Mouse (Mus musculus): ENCODE results near the gene Tmem164. TPM values are rescaled to one million over a fixed set of nuclear protein-coding genes. Genes with fewer than 3 reads are reported as not detected.

The Tmem164 gene
- polyA plus RNA-seq, 1 experiment from 2014 or later, result 14.3 TPM

- Histone ChIP-seq H3K36me3 (ENCODE audit: control insufficient read depth, insufficient read depth) (no peaks in the 10 kb centered on the region), H3K9me3 (ENCODE audit: control insufficient read depth) (no peaks in the 10 kb centered on the region), H3K4me3 (ENCODE audit: low read depth, low read length) (no peak overlapping the region), H3K4me2 (replicated peaks; ENCODE audit: low read depth) (no peak overlapping the region), H3K9ac (ENCODE audit: low read depth, low read length) (no peak overlapping the region), H3K27ac (ENCODE audit: low read depth, low read length) (no peak overlapping the region), H3K4me1 (replicated peaks; ENCODE audit: control insufficient read depth, insufficient read depth, low read length) (no peaks in the 10 kb centered on the region), H3K27me3 (replicated peaks; ENCODE audit: control insufficient read depth, insufficient read depth, low read length) (no peaks in the 10 kb centered on the region)
- TF ChIP-seq CTCF (IDR thresholded peaks at IDR 0.05; ENCODE audit: low read depth), result no peak
- 82% methylated on average over 4 of the region's 4 CpGs for WGBS
- no peak for ATAC-seq
Measured at GRCm38 (mm10) chrX:142841916-142842315, 160.7 kb downstream of the Tmem164 start.

GRCm38 (mm10) chrX:142846266-142846665, 165.1 kb downstream of the Tmem164 start:
- H3K9me3 ChIP-seq (ENCODE audit: control insufficient read depth), result no peaks in the 10 kb centered on the region
- no peaks in the 10 kb centered on the region for H3K4me1 ChIP-seq (replicated peaks; ENCODE audit: control insufficient read depth, insufficient read depth, low read length)
- WGBS, result 80% methylated on average over 6 of the region's 6 CpGs

DNA sequence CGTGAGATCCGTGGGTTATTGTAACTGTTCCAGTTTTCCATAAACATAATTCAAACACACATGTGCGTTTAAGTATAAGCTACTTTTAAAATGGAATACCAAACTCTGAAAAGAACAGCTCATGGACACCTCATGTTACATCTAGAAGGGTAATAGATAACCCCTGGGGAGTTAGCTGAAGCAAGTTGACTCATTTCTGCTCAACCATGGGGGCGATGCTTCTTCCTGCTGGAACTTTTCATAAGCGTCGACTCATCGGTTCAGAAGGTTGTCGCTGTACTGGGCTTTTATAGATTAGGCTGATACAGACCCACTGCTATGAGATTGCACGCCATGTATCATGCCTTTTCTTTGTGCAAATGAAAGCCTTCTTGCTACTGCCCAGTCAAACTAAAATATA, 166.8 kb downstream of the Tmem164 start:
- Histone ChIP-seq H3K4me3 (ENCODE audit: low read depth, low read length) (no peak overlapping the region), H3K27me3 (replicated peaks; ENCODE audit: control insufficient read depth, insufficient read depth, low read length) (no peaks in the 10 kb centered on the region), H3K27ac (ENCODE audit: low read depth, low read length) (no peak overlapping the region), H3K36me3 (ENCODE audit: control insufficient read depth, insufficient read depth) (no peaks in the 10 kb centered on the region), H3K4me1 (replicated peaks; ENCODE audit: control insufficient read depth, insufficient read depth, low read length) (no peaks in the 10 kb centered on the region), H3K9me3 (ENCODE audit: control insufficient read depth) (no peaks in the 10 kb centered on the region), H3K4me2 (replicated peaks; ENCODE audit: low read depth) (no peak overlapping the region), H3K9ac (ENCODE audit: low read depth, low read length) (no peak overlapping the region)
- no peak for TF ChIP-seq CTCF (IDR thresholded peaks at IDR 0.05; ENCODE audit: low read depth)
- ATAC-seq, result no peak
- 89% methylated on average over 9 of the region's 9 CpGs for WGBS

More at GRCm38 (mm10) chrX:142846266-142846665, 165.1 kb downstream of the Tmem164 start:
- Histone ChIP-seq H3K9ac (ENCODE audit: low read depth, low read length) (no peak overlapping the region), H3K27ac (ENCODE audit: low read depth, low read length) (no peak overlapping the region), H3K4me2 (replicated peaks; ENCODE audit: low read depth) (no peak overlapping the region), H3K27me3 (replicated peaks; ENCODE audit: control insufficient read depth, insufficient read depth, low read length) (no peaks in the 10 kb centered on the region), H3K36me3 (ENCODE audit: control insufficient read depth, insufficient read depth) (no peaks in the 10 kb centered on the region), H3K4me3 (ENCODE audit: low read depth, low read length) (no peak overlapping the region)
- TF ChIP-seq CTCF (IDR thresholded peaks at IDR 0.05; ENCODE audit: low read depth), result no peak
- no peak for ATAC-seq

GRCm38 (mm10) chrX:142869844-142870243, 188.6 kb downstream of the Tmem164 start:
- ATAC-seq, result no peak
- TF ChIP-seq CTCF (IDR thresholded peaks at IDR 0.05; ENCODE audit: low read depth), result no peak
- H3K27me3 ChIP-seq (replicated peaks; ENCODE audit: control insufficient read depth, insufficient read depth, low read length), result no peaks in the 10 kb centered on the region
- no peak overlapping the region for H3K4me2 ChIP-seq (replicated peaks; ENCODE audit: low read depth)
- no peaks in the 10 kb centered on the region for H3K36me3 ChIP-seq (ENCODE audit: control insufficient read depth, insufficient read depth)
- no peak overlapping the region for H3K9ac ChIP-seq (ENCODE audit: low read depth, low read length)
- H3K4me3 ChIP-seq (ENCODE audit: low read depth, low read length), result no peak overlapping the region
- H3K27ac ChIP-seq (ENCODE audit: low read depth, low read length), result no peak overlapping the region
- WGBS, result 78% methylated on average over 2 of the region's 2 CpGs
- H3K9me3 ChIP-seq (ENCODE audit: control insufficient read depth), result no peaks in the 10 kb centered on the region
- H3K4me1 ChIP-seq (replicated peaks; ENCODE audit: control insufficient read depth, insufficient read depth, low read length), result no peaks in the 10 kb centered on the region

GRCm38 (mm10) chrX:142882255-142882654, 201.0 kb downstream of the Tmem164 start:
- 88% methylated on average over 5 of the region's 5 CpGs for WGBS
- Histone ChIP-seq H3K36me3 (ENCODE audit: control insufficient read depth, insufficient read depth) (no peaks in the 10 kb centered on the region), H3K9ac (ENCODE audit: low read depth, low read length) (no peak overlapping the region), H3K27ac (ENCODE audit: low read depth, low read length) (no peak overlapping the region), H3K4me2 (replicated peaks; ENCODE audit: low read depth) (no peak overlapping the region), H3K9me3 (ENCODE audit: control insufficient read depth) (no peaks in the 10 kb centered on the region), H3K4me3 (ENCODE audit: low read depth, low read length) (no peak overlapping the region), H3K27me3 (replicated peaks; ENCODE audit: control insufficient read depth, insufficient read depth, low read length) (no peaks in the 10 kb centered on the region), H3K4me1 (replicated peaks; ENCODE audit: control insufficient read depth, insufficient read depth, low read length) (no peaks in the 10 kb centered on the region)
- TF ChIP-seq CTCF (IDR thresholded peaks at IDR 0.05; ENCODE audit: low read depth), result no peak
- ATAC-seq, result no peak

- H3K36me3 ChIP-seq (ENCODE audit: control insufficient read depth, insufficient read depth), result no peaks in the 10 kb centered on the region
- 88% methylated on average over 4 of the region's 4 CpGs for WGBS
- ATAC-seq, result no peak
- no peak overlapping the region for H3K4me3 ChIP-seq (ENCODE audit: low read depth, low read length)
- H3K27me3 ChIP-seq (replicated peaks; ENCODE audit: control insufficient read depth, insufficient read depth, low read length), result no peaks in the 10 kb centered on the region
- H3K4me1 ChIP-seq (replicated peaks; ENCODE audit: control insufficient read depth, insufficient read depth, low read length), result no peaks in the 10 kb centered on the region
- no peak overlapping the region for H3K4me2 ChIP-seq (replicated peaks; ENCODE audit: low read depth)
- H3K27ac ChIP-seq (ENCODE audit: low read depth, low read length), result no peak overlapping the region
- TF ChIP-seq CTCF (IDR thresholded peaks at IDR 0.05; ENCODE audit: low read depth), result no peak
- no peaks in the 10 kb centered on the region for H3K9me3 ChIP-seq (ENCODE audit: control insufficient read depth)
- H3K9ac ChIP-seq (ENCODE audit: low read depth, low read length), result no peak overlapping the region
Measured at GRCm38 (mm10) chrX:142883593-142883992, 202.4 kb downstream of the Tmem164 start.

DNA sequence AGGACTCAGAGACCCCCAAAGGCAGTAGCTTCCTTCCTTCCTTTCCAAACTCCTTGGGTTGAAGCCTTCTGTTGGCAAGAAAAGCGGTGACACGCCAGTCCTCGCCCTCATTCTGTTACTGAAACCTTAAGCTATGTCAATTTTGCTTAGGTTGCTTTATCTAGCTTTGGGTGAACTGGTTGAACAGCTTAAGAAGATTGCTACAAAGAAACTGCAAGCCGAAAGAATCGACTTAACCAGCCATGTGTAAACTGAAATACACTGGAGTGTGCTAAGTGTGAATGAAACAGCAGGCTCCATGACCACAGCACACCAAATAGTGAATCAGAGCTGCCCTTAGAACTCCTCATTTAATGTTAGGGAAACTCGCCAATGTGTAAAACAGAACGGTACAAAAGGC, 204.8 kb downstream of the Tmem164 start:
- WGBS, result 83% methylated on average over 7 of the region's 7 CpGs
- no peak overlapping the region for H3K27ac ChIP-seq (ENCODE audit: low read depth, low read length)
- no peaks in the 10 kb centered on the region for H3K4me1 ChIP-seq (replicated peaks; ENCODE audit: control insufficient read depth, insufficient read depth, low read length)
- no peak for TF ChIP-seq CTCF (IDR thresholded peaks at IDR 0.05; ENCODE audit: low read depth)
- H3K4me3 ChIP-seq (ENCODE audit: low read depth, low read length), result no peak overlapping the region
- ATAC-seq, result no peak
- H3K9me3 ChIP-seq (ENCODE audit: control insufficient read depth), result no peaks in the 10 kb centered on the region
- no peaks in the 10 kb centered on the region for H3K36me3 ChIP-seq (ENCODE audit: control insufficient read depth, insufficient read depth)
- no peak overlapping the region for H3K4me2 ChIP-seq (replicated peaks; ENCODE audit: low read depth)
- H3K9ac ChIP-seq (ENCODE audit: low read depth, low read length), result no peak overlapping the region
- H3K27me3 ChIP-seq (replicated peaks; ENCODE audit: control insufficient read depth, insufficient read depth, low read length), result no peaks in the 10 kb centered on the region

MicroRNAs within 50 kb of the gene (microRNA counts, 519-probe panel; counts per million panel counts)
- 3,492 counts per million, percentile 43 among the panel's probes with 10 or more counts for microRNA mmu-miR-652

Small RNA genes within 50 kb of the gene (microRNA-seq; reads per million reads assigned to microRNA genes)
- 4,343 reads per million, percentile 89 among the genes with 10 or more reads in this experiment for gene Mir652

Measured in intestine, postnatal 0 days (tissue).